Mouse (Mus musculus): Measurements from ENCODE around the gene Csnk2b.
"Not testable (repeated sequence)": the region's sequence is repeated elsewhere in the genome, so short reads cannot be mapped to it uniquely, and the experiment has no call there.

The Csnk2b gene

DNA sequence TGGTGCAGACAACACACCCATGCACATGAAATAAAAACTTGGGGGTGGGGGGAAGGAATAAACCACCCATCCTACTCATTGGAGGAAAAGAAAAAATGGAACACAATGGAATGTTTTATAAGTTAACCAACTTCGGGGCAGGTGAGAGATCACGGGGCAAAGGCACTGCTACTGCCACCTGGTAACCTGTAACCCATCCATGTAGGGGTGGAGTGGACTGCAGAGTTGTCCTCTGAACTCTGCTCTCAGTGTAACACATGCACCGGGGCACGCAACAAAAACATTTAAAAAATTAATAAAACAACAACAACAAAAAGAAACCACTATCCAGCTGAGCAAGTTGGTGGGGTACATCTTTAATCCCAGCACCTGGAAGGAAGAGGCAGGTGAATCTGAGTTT lies 30.3 kb upstream of the Csnk2b start:
- DNase-seq (ENCODE audit: low spot score in 2 of 2): no peak

- DNase-seq (ENCODE audit: low spot score in 2 of 2): no peak
Measured at GRCm38 (mm10) chr17:35147922-35148639, 26.2 kb upstream of the Csnk2b start.

- DNase-seq (ENCODE audit: low spot score in 2 of 2): no peak
Measured at GRCm38 (mm10) chr17:35147348-35147747, 25.5 kb upstream of the Csnk2b start.

GRCm38 (mm10) chr17:35146139-35146538 lies 24.3 kb upstream of the Csnk2b start:
- DNase-seq (ENCODE audit: low spot score in 2 of 2): no peak

DNA sequence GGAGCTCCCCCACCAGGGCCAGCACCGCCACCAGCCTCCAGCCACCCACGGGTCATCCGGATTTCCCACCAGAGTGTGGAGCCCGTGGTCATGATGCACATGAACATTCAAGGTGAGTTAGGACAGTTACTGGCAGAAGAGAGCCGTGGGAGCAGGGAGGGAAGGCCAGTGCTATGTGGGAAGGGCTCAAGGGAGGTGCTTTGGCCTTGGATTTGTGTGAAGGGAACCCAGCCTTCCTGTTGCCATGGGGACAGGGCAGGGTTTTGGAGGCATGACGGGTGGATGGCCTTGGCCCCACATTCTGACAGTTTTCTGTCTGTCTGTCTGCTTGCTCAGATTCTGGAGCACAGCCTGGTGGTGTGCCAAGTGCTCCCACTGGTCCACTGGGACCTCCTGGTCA lies 20.1 kb upstream of the Csnk2b start:
- DNase-seq (ENCODE audit: low spot score in 2 of 2): no peak

DNA sequence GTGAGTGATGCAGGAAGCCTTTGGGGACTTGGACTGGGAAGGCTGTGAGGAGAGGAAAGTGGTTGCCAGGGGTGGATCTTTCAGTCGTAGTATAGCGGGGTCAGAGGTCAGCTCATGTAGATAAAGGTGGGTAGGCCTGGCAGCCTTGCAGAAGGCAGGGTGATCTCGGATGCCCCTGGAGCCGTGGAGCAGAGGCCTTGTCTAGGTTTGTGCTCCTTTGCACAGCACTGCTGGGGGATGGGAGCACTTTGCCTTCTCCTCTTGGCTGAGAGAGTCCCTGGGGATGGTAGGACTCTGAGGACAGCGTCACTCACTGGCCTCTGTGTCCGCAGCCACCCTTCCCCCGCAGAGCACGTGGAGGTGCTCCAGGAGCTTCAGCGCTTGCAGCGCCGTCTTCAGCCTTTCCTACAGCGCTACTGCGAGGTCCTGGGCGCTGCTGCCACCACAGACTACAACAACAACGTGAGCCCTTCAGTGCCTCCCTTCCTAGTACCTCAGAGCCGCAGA lies 18.7 kb upstream of the Csnk2b start:
- no peak for DNase-seq (ENCODE audit: low spot score in 2 of 2)

DNA sequence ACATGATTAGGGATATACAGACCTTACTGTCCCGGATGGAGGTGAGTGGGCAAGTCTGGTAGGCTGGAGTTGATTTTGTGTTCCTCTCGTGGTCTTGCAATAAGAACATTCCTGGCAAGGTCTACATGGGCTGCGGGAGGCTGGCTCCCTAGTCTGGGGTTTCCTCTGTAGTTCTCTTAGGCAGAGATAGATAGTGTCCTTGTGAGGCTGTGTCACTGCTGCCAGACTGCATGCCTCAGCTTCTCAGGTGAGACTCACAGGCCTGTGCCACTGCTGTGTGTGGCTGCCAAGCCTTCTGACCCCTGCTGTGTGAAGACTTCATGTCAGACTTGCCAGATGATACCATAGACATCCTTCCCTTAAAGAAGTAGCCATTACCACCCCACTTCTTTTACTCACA lies 17.4 kb upstream of the Csnk2b start:
- DNase-seq (ENCODE audit: low spot score in 2 of 2): no peak

DNA sequence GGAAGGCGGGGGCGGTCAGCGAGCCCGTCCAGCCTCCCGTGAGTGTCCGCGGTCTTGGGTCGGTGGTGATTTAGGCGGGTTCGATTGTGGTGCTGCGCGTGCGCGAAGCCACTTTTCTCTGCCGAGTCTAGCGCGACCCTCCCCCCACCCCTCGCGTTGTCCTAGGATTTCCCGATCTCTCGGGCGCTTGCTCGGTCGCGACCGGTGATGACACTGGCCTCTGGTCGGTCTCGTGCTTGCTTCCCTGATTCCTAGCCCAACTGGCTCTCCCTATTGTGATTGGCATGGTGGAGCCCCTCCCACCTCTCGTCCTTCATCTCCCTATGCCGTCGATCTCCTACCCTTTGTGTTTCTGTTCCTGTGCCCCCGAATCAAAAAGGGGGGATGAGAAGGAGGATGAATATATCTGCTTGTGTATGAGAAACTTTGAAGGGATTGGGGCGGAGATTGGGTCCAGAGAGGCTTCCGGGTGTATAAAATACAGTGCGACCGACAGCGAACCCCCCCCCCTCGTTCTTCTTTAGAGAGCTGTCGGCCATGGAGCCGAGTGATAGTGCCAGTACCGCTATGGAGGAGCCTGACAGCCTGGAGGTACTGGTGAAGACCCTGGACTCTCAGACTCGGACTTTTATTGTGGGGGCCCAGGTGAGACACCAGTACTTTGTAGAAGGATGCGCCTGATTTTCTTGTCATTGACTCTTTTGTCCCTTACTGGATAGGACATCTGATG lies 13.9 kb upstream of the Csnk2b start:
- no peak for DNase-seq (ENCODE audit: low spot score in 2 of 2)

DNA sequence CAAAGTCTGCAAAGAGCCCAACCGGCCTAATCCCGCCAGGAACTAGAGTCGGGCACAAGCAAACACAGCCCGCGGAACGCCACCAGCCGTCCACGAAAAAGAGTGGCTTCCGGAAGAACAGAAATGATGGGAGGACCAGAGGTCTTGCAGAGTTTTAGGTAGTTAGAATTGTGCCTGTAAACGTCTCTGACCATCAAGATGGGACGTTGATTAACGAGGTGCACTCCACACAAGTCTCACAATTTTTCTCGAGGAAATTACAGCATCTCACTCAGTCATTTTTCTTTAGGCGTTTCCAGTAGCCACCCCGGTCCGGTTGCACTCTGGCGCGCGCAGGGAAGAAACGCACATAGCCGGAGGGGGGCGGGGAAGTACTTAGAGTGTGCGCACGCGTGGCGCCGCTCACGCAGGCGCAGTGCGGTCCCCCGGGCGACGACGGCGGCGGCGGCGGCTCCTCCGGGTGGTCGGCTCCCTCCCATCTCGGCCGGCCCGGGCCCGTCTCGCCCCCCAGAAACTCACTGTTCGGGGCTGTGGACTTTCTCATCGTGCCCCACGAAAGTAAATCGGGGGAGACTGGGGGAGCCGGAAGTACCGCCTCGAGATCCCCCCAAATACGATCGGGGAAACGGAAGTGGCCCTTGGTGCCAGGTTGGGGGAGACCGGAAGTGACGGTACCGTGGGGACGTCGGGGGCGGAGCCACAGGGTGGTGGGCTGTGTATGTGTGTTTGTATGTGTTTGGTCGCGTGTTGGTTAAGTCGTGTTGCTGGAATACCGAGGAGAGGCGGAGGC lies 13.1 kb upstream of the Csnk2b start, which contains the start of gene Bag6:
Bag6 (plus strand) TSS at position 378 of the 790 bp plus-strand sequence.
- DNase-seq (ENCODE audit: low spot score in 2 of 2): peak; percentile 91 to 95

- DNase-seq (ENCODE audit: low spot score in 2 of 2): no peak
Measured at GRCm38 (mm10) chr17:35133517-35133916, 11.7 kb upstream of the Csnk2b start.

DNA sequence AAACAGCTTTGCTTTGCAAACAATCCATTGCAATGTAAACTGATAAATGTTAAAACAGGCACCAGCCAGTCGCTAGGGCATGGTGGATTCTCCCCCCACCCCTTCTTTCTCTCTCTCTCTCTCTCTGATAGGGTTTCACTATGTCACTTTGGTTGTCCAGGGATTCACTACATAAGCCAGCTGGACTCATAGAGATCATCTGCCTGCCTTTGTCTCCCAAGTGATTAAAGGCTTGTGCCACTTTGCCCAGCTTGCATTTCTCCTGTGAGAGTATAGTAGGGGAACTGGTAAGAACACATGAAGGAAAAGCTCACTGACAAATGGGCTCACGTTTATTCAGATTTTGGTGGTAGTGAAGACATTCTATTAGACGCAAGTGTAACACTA lies 10.3 kb upstream of the Csnk2b start:
- DNase-seq (ENCODE audit: low spot score in 2 of 2): no peak

GRCm38 (mm10) chr17:35131500-35132173 lies 9.8 kb upstream of the Csnk2b start, which contains the start of gene Apom:
TSS of gene Apom (minus strand) at chr17:35132050.
- DNase-seq (ENCODE audit: low spot score in 2 of 2): no peak

GRCm38 (mm10) chr17:35131038-35131437 lies 9.2 kb upstream of the Csnk2b start:
- no peak for DNase-seq (ENCODE audit: low spot score in 2 of 2)

- DNase-seq (ENCODE audit: low spot score in 2 of 2): no peak
Measured at GRCm38 (mm10) chr17:35128996-35129395, 7.1 kb upstream of the Csnk2b start.

DNA sequence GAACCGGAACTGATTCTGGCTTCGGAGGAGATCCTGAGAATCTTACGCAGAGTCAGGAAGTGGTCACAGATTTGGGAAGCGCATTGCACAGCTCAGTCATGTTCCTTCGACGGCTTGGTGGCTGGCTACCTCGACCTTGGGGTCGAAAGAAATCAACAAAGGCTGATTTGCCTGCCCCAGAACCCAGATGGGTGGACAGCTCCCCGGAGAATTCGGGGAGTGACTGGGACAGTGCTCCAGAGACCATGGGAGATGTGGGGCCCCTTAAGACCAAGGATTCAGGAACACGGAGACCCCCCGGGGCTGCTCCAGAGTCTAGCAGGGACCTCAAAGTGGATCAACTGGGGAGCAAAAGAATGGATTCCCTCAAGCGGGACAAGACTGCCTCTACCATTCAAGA lies 5.2 kb upstream of the Csnk2b start:
- DNase-seq (ENCODE audit: low spot score in 2 of 2): no peak

DNA sequence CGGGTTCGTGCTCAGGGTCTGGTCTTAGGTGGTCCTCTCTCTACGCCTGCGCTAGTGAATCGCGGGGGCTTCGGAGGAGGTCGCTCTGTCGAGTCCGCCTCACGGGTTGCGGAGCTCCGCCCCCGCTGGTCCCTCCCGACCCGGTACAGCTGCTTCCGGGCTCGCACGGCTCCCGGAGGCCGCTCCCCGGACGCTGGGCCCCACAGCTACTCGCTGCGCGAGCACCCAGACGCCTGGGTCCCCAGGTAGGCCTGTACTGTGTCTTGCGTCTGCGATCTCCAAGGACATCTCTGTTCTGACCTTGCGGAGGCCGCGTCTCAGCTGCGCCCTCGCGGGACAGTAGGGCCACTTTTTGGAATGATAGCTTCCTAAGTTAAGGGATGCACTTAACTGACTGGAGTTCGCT lies 4.4 kb upstream of the Csnk2b start, which contains the start of gene D17H6S53E:
D17H6S53E (plus strand) TSS at position 168 of the 406 bp plus-strand sequence.
- DNase-seq (ENCODE audit: low spot score in 2 of 2): peak; percentile 66 to 72

- DNase-seq (ENCODE audit: low spot score in 2 of 2): no peak
Measured at GRCm38 (mm10) chr17:35125578-35125977, 3.7 kb upstream of the Csnk2b start.

- no peak for DNase-seq (ENCODE audit: low spot score in 2 of 2)
Measured at GRCm38 (mm10) chr17:35125081-35125480, 3.2 kb upstream of the Csnk2b start.

DNA sequence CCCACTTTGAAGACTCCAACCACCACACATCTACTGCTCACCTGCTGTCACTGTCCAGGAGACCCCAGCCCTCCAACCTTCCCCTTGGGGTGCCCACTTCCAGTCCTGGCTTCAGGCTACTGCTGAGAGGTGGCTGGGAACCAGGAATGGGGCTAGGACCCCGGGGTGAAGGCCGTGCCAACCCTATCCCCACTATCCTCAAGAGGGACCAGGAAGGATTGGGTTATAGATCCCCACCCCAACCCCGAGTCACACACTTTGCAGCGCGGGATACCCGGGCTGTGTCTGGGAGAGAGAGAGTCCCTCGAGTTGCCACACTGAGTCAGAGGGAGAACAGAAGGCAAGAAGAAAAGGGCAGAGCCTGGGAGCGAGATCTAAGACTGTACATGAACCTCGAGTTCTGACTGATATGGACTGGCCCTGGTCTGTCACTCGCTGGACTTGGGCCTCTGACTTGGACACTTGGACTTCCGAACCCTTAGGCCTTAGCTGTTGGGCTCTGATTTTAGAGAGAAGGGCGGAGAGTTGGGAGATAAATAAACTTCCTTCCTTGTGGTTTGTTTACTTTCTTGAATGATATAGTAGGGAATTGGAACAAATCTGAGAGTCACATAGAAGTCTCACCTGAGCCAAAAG lies 2.5 kb upstream of the Csnk2b start:
- not testable (repeated sequence) for DNase-seq (ENCODE audit: low spot score in 2 of 2)

DNA sequence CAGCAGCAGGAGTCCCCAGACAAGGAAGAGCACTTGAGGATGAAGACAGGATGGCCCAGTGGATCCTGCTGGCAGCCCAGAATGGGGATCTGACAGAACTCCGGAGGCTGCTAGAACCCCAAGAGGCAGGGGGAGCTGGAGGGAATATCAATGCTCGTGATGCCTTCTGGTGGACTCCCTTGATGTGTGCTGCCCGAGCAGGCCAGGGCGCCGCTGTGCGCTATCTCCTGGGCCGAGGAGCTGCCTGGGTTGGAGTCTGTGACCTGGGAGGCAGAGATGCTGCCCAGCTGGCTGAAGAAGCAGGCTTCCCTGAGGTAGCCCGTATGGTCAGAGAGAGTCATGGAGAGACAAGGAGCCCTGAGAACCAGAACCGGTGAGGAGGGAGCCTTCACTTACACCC lies 1.4 kb upstream of the Csnk2b start:
- DNase-seq (ENCODE audit: low spot score in 2 of 2): not testable (repeated sequence)
